Mouse (Mus musculus) kidney, adult 9 months (tissue): ENCODE measurements around the gene Zc3h13.

Source experiments
- DNase-seq: peaks from one replicate; pipeline ENCODE4 v3.0.0; 2022

The Zc3h13 gene

GRCm38 (mm10) chr14:75284193-75284915, at the start of gene Zc3h13:
TSS of gene Zc3h13 (plus strand) at chr14:75284373.
- peak; percentile 95 for DNase-seq

GRCm38 (mm10) chr14:75235552-75235951, 48.6 kb upstream of the Zc3h13 start:
- no peak for DNase-seq

DNA sequence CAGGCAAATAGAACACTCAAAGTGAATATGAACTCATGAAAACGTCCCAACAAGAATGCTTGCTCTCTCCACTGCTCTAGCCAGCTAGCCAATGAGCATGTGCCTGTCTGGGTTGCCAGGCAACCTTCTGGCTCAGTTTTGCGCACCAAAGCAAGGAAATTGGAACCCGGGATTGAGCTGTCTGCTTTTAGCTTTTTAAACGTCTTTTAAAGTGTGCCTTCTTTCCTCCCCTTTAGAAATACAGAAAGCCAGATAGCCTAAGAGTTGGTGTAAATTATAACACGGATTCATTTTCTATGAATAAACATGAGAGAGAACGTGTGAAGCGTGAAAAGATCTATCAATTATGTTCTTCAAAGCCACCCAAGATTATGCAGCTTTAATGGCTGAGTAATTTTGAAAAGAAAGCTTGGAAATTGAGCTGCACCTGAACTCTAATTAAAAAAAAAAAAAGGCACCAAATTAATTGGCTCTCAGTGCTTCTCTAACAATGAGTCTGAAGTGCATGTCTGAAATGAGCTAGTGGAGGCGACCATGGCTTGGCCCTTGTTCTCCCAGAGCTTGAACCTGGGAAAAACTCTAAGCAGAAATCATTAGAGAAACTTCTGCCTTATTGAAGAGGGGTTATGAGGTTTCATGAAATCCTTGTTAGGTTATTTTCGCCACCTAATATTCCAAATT, 48.1 kb upstream of the Zc3h13 start:
- no peak for DNase-seq

GRCm38 (mm10) chr14:75236636-75237003, 47.6 kb upstream of the Zc3h13 start:
- DNase-seq, result no peak

GRCm38 (mm10) chr14:75237096-75237495, 47.1 kb upstream of the Zc3h13 start:
- no peak for DNase-seq

DNA sequence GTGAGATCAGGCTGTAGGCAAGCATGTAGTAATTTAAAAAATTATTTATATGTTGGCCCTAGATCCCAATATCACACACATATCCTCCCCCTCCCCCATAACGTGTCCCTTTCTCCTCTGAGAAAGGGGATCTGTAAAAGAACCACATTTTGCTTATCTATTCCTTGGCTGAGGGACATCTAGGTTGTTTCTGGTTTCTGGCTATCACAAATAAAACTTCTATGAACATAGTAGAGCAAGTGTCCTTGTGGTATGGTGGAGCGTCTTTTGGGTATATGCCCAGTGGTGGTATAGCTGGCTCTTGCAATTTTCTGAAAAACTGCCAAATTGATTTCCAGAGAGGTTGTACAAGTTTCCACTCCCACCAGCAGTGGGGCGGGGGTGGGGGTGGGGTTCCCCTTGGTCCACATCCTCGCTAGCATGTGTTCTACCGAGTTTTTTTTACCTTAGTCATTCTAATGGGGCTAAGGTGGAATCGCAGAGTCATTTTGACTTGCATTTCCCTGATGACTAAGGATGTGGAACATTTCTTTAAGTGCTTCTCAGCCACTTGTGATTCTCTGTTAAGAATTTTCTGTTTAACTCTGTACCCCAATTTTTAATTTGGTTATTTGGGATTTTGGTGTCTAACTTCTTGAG, 46.0 kb upstream of the Zc3h13 start:
- DNase-seq, result no peak

DNA sequence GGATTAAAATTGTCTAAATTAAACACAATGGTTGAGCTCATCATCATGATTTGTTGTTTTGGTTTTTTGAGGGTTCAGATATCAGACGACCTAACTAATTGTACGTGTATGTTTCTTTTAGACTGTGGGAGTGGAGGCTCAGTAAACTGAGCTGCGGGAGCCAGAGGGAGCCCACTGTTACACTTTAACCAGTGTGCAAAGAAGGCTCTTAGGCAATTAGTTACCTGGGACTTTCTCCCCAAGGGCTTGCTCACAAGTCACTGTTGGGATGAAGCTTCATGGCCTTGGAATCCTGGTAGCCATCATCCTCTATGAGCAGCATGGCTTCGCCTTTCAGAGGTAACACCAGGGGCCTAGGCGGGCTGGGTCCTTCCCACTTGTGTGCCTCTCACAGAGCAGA, 42.1 kb upstream of the Zc3h13 start, which contains the start of gene Cpb2:
Gene Cpb2 (plus strand): TSS at position 201 of the 400 bp plus-strand sequence.
- DNase-seq, result peak; percentile 59

DNA sequence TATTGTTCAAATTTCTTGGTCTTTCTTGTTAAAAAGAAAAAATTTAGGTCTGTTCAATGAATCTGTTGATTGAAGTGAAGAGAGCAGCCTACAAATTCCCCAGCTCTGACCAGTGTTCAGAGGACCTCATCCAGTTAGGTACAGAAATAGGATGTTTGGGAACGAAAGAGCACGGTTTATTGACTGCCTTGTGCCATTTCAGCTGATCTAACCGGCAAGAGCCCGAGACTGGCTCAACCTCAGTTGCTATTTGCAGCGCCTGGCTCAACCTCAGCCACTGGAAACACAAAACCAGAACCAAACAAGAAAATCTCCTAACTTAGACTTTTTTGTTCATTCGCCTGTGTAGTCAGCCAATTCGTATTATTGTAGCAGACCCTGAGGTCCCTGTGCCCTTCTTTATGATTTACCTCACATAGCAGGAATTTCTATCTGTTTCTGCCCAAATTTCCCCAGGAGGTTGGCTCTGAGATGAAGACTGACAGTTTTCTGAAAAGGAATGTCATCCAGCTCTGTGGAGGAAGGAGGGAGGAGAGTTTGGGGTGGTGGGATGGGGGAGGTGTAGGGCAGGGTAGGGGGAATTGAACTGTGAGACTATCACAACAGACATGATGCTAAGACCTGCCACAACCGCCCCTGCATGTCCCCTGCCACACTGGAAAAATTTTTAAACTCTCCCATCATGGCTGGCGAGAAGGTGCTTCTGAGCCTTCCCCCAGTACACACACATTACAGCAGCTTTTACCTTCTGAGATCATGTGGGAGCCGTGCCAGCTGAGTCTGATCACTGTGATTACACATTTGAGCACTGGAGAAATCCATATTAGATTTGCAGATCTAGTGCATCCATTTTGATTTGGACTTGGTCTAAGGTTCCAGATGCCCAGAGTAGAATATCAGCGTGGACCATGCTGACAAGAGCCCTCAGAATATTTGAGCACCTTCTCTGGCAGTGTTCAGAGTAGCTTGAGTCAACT, 37.9 kb upstream of the Zc3h13 start:
- DNase-seq, result no peak

DNA sequence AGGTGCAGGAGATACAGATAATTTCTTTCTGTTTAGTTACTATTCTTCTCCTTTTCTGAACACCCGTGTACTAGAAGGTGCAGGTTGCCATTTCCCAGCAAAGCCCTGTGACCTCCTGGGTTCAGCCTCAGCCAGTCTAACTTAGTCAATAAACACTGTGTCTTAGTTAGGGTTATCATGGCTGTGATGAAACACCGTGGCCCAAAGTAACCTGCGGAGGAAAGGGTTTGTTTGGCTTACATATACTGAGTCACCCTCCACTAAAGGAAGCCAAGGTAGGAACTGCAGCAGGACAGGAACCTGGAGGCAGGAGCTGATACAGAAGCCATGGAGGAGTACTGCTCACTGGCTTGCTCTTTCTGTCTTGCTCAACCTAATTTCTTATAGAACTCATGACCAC, 33.7 kb upstream of the Zc3h13 start:
- DNase-seq, result no peak

GRCm38 (mm10) chr14:75256521-75256920, 27.7 kb upstream of the Zc3h13 start:
- peak; percentile 22 for DNase-seq

- no peak for DNase-seq
These were observed 14.6 kb upstream of the Zc3h13 start for GRCm38 (mm10) chr14:75269531-75269930.

- DNase-seq, result no peak
These were observed 4.5 kb upstream of the Zc3h13 start for GRCm38 (mm10) chr14:75279716-75280115.

DNA sequence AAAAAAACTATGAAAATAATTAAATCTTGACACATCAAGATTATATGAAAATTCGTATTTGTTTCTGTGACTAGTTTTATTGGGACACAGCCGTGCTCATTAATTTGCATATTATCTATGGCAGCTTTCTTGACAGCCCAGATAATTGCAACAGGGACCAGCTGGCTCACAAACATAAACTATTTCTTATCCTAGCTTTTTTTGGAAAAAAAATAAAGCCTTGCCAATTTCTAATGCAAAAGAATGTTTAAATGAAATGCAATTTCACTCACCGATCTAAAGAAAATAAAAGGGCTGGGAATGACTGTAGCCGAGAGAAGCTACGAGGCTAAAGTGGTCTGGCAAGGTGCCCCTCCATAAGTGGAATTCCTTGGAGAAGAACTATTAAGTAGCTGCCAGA, 3.8 kb upstream of the Zc3h13 start:
- DNase-seq, result no peak

- DNase-seq, result no peak
These were observed 472 bp upstream of the Zc3h13 start for GRCm38 (mm10) chr14:75283609-75284192.

DNA sequence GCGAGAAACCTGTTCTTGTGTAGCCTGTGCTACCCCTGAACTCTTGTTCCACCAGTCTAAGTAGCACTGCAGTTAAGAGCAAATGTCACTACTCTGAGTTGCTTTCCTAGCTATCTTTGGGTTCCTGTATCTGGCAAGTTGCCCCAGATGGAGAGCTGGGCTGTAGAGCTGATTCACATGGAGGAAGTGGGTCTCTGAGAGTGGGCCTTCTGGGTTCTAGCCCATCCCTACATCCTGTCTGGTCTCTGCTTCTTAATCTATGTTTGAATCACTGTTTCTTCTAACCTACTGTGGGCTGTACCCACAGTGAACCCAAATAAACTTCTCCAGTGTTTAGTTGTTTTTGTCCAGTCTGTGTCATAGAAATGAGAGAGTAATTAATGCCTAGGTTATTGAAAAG, 16.9 kb downstream of the Zc3h13 start:
- no peak for DNase-seq

- DNase-seq, result no peak
These were observed 19.6 kb downstream of the Zc3h13 start for GRCm38 (mm10) chr14:75303807-75304206.

GRCm38 (mm10) chr14:75307855-75308254, 23.7 kb downstream of the Zc3h13 start:
- DNase-seq, result no peak

DNA sequence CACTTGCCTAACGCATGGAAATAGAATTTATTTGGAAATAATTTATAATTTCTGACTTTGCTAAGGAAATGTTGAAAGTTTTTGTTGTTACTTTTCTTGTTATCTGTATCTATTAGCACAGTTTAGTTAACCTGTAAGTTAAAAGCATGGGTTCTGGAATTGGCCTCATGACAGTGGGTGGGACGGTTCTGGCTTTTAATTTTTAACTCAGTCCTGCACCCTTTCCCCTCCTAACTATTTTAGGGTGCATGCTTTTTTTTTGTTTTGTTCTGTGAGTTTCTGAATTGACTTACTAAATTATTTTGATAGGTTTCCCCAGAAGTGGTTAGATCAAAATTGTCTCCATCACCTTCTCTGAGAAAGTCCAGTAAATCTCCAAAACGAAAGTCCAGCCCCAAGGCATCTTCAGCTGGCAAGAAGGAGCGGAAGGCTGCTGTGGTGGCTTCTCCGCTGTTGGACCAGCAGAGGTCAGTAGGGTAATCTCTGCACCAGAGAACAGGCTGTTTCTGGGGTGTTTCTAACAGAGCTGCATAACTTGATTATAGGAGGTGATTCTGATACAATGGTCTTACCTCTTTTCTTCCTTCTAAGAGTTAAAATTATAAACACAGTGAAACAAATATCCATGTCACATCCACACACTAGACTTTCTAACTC, 25.3 kb downstream of the Zc3h13 start:
- peak; percentile 65 for DNase-seq

DNA sequence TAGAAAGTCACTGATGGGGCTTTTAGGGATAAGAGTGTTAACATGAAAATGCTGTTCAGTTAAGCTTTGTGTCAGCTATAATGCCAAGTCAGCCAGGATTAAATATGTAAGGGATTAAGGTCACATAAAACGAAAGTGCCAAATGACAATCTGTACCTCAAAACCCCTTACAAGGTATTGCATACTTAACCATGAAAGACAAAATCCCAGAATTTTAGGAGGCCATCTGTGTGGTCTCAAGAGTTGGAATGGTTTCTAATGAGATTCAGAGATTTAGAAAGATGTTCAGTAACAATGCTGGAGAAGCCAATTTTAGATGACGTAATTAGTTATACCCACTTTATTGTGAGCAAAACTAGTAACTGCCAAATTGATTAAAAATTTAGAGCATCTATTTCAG, 30.3 kb downstream of the Zc3h13 start:
- no peak for DNase-seq

DNA sequence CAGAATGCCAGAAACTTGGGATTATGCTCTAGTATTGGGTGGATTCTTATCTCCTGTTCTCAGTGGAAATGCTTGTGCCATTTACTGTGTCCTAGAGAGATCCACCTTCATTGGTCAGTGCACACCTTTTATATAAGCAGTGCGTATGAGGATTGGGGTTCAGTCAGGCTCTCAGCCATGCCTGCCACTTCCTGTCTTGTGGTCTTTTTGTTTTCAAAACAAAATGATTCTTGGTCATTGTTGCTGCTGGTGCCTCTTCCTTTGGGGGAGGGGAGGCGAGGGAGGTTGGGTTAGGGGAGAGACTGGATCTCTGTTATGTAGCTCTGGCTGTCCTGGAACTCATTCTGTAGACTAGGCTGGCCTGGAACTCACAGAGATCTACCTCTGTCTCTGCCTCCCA, 34.6 kb downstream of the Zc3h13 start:
- no peak for DNase-seq

- DNase-seq, result no peak
These were observed 36.1 kb downstream of the Zc3h13 start for GRCm38 (mm10) chr14:75320269-75320668.

DNA sequence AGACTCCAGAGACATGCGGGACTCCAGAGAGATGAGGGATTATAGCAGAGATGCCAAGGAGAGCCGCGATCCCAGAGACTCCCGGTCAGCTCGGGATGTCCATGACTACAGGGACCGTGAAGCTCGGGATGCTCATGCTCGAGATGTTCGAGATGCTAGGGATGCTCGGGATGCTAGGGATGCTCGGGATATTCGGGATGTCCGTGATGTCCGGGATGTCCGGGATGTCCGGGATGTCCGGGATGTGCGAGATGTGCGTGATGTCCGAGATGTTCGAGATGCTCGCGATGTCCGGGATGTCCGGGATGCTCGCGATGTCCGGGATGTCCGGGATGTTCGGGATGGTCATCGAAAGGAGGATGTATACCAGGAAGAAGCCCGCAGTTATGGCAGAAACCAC, 39.2 kb downstream of the Zc3h13 start:
- DNase-seq, result no peak
